Mouse (Mus musculus): Measurements from ENCODE around the gene Epb41l5.

Epb41l5 gene

GRCm38 (mm10) chr1:119648205-119649111 is at the start of gene Epb41l5:
TSS of gene Epb41l5 (minus strand) at chr1:119649000.
- DNase-seq (ENCODE audit: low spot score), result peak; percentile 92

- no peak for DNase-seq (ENCODE audit: low spot score)
Measured at GRCm38 (mm10) chr1:119696860-119697259, 48.1 kb upstream of the Epb41l5 start.

DNA sequence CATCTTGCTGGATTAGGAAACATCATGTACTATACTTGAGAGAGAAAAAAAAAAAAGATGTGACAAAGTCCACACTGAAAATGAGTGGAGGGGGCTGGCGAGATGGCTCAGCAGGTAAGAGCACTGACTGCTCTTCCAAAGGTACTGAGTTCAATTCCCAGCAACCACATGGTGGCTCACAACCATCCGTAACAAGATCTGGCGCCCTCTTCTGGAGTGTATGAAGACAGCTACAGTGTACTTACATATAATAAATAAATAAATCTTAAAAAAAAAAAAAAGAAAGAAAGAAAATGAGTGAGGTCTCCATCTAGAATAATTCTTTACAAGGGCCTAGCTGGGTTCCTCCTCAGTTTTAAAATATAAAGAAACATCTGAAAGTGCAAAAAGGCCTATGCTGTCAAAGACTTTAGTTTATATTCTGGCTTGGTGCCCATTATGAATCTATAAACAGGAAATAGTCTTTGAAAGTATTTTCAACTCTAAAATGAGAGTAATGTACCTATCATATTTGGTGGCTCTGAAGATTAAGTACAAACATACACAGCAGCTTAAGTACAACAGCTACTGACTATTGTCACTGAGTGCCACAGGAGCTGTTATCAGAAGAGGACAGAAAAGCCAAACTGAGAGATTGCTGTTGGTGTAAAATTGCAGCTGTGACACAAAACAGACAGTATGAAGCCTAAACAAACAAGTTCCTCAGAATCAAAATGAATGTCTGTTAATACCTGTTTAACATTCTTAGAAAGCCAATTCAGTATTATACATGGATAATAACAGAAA is 37.2 kb upstream of the Epb41l5 start:
- DNase-seq (ENCODE audit: low spot score), result no peak

DNA sequence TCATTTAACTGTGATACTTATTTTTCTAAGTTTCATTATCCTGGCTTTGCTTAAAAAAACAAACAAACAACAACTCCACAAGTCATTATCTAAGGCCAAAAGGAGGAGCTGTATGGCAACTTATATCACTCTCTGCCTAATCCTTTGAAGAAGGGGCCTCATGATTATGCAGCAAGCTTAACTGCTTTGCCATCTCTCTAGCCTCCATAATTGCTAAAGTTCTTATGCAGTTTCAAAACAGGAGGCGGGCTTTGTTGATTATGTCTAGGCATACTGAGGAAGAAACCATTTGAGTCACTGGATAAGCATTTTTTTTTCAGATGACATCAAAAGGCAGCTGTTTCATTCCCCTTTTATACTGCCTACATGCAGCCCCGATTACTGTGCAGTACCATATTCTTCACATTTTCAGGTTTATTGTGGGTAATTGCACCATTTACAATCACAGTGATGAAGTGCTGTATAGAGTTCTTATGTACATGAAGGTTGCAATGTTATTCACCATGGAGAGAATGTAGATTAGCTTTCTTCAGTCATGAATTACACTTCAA is 32.9 kb upstream of the Epb41l5 start:
- no peak for DNase-seq (ENCODE audit: low spot score)

DNA sequence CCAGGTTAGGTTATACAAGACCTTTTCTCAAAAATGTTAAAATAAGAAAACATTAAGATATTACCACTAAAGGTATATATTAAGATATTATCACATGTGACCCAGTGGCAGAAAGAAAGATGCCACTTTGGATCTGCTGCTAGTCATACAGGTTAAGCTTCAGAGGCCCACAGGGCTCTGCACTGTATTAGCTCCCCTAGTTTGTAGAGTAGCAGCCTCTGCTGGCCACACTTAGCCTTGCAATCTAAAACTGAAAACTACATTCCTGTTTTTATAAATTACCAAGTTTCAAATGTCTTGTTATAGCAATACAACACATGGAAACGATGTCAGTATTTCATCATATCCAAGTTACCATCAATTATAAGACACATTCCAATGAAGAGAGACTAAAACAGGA is 26.2 kb upstream of the Epb41l5 start:
- DNase-seq (ENCODE audit: low spot score), result no peak

GRCm38 (mm10) chr1:119666904-119667303 is 18.1 kb upstream of the Epb41l5 start:
- no peak for DNase-seq (ENCODE audit: low spot score)

DNA sequence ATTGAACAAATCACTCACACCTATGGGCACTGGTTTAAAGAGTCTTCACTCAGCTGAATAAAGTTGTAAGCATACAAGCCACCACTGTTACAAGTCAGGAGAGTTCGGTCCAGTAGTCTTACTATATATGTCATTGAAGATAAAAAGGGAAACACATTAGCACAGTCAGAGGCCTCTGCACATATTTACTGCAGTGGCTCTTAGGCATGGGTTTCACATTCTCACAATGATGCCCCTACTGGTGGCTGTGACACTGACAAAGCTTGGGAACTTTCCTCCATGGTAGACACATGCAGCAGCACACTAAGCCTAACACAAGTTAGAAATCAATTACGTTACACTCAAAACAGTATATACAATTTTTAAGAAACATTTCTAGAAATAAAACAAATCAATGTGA is 5.5 kb upstream of the Epb41l5 start:
- DNase-seq (ENCODE audit: low spot score), result no peak

GRCm38 (mm10) chr1:119650386-119650785 is 1.6 kb upstream of the Epb41l5 start:
- DNase-seq (ENCODE audit: low spot score), result no peak

DNA sequence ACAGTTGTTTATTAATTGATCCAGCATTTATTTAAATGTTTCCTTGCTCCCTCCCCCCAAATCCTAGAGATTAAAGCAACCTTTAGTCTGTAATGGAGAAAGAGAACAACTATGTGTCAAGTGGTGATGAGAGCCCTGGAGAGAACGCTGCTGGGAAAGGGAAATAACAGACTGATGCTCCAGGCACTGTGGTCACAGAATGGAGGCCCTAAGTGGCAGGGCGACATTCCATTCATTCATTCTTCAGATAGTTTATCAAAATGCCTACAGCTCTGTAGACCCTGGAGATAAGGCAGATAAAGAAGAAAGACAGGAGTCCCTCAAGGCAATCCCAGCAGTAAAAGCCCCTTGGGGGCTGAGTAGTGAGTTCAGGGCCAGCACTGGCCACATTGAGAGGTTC is 827 bp upstream of the Epb41l5 start:
- no peak for DNase-seq (ENCODE audit: low spot score)

DNA sequence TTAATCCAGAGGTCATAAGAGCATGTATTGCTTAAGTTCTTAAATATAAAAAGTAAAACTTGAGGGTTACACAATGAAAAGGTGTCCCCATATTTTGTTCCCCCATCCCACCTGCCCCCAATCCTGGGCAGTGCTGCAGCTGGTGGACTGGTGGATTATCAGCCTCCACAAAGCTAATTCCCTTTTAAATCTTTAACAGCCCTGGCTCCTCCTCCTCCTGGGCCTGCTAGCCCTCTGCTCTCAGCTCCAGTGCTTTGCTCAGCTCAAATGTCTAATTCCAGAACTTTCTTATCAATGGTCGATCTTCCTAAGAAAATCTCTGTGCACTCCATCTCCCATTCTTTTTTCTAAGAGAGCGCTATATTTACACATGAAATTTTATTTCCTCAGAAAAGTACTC is 2.4 kb downstream of the Epb41l5 start:
- DNase-seq (ENCODE audit: low spot score), result no peak

GRCm38 (mm10) chr1:119642367-119642766 is 6.4 kb downstream of the Epb41l5 start:
- DNase-seq (ENCODE audit: low spot score), result no peak

- DNase-seq (ENCODE audit: low spot score), result no peak
Measured at GRCm38 (mm10) chr1:119641090-119641812, 7.5 kb downstream of the Epb41l5 start.

GRCm38 (mm10) chr1:119640006-119640405 is 8.8 kb downstream of the Epb41l5 start:
- no peak for DNase-seq (ENCODE audit: low spot score)

- DNase-seq (ENCODE audit: low spot score), result no peak
Measured at GRCm38 (mm10) chr1:119637188-119638023, 11.4 kb downstream of the Epb41l5 start.

DNA sequence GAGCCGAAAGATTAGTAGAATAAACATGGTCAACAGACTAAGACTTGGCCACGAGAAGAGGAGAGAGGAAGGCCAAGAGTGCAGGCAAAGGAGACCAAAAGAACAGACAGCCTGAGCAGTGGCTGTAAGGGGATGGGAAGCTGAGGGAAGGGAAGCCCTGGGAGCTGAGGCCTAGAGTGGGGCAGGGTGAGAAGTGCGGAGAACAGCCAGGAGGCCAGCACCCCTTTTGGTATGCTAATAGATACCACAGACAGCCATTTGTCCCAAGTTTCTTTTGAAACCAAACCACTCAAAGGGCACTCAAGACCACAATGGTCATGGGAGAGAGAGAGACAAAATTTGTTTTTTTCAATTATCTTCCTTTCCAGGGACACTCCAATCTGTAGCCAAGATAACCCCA is 14.1 kb downstream of the Epb41l5 start:
- no peak for DNase-seq (ENCODE audit: low spot score)

DNA sequence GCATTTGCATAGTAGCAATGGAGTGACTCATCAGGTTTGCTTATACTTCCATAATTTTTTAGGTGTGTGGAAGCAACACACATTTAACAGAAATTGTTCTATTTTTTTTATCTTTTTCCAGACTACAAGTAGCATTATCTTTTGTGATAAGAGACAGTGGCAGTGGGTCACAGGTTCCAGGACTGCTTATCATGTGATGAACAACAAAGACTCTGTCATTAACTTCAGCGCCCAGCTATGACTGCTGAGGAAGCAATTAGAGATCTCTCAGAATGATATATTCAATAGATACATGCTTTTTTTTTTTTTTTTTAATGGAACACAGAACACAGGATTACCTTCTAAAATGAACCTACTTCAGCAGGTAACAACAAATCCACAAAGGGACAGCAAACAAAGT is 18.4 kb downstream of the Epb41l5 start:
- DNase-seq (ENCODE audit: low spot score), result no peak

GRCm38 (mm10) chr1:119626837-119627236 is 22.0 kb downstream of the Epb41l5 start:
- no peak for DNase-seq (ENCODE audit: low spot score)

GRCm38 (mm10) chr1:119624444-119624843 is 24.4 kb downstream of the Epb41l5 start:
- no peak for DNase-seq (ENCODE audit: low spot score)

- DNase-seq (ENCODE audit: low spot score), result no peak
Measured at GRCm38 (mm10) chr1:119605396-119605795, 43.4 kb downstream of the Epb41l5 start.

GRCm38 (mm10) chr1:119602448-119602847 is 46.4 kb downstream of the Epb41l5 start:
- no peak for DNase-seq (ENCODE audit: low spot score)

GRCm38 (mm10) chr1:119598855-119599254 is 49.9 kb downstream of the Epb41l5 start:
- DNase-seq (ENCODE audit: low spot score), result no peak
